Mouse (Mus musculus) heart, adult 8-10 months (tissue): ENCODE measurements around the gene Usp38. TPM values are rescaled to one million over a fixed set of nuclear protein-coding genes. Genes with fewer than 3 reads are reported as not detected.

Experiments used
- DNase-seq: peaks from one replicate; pipeline ENCODE4 v3.0.0; 2022; ENCODE audit warnings: low spot score
- total RNA-seq, 4 experiments: library from RNA; stranded (reverse); gene quantifications; 2 replicates each; pipeline ENCODE4 v1.2.4; 2022

Gene Usp38
- total RNA-seq, 4 experiments from 2014 or later: 16.6 to 18.5 (median 18.0) TPM

DNA sequence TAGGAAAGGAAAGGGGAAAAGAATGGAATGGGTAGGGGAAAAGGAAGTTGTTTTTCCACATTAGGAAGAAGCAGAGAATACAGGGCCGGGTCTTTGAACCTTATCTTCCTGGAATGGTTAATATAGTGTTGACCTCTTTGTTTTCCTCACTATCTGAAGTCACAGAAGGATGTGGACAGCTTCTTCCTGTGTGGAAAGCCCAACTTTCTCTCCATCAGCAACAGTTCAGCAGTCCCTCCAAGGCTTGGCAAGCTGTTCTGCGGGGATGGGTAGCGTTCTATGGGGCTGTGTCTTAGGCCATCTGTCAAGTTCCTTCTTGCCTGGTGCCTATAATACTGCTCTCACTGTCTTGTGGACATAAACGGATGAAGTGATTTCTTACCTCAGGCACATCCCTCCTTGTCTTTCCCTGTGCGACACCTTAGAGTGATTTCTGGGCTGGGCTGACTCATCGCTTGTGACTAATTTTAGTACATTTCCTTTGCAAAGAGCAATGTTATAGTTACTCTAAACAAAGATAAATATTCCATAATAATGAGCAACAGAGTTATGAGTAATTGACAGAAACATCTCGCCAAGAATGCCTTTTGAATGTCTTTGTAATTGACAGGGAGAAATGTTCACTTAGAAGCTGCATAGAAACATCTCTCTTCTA is 52.7 kb downstream of the Usp38 start:
- DNase-seq: no peak

DNA sequence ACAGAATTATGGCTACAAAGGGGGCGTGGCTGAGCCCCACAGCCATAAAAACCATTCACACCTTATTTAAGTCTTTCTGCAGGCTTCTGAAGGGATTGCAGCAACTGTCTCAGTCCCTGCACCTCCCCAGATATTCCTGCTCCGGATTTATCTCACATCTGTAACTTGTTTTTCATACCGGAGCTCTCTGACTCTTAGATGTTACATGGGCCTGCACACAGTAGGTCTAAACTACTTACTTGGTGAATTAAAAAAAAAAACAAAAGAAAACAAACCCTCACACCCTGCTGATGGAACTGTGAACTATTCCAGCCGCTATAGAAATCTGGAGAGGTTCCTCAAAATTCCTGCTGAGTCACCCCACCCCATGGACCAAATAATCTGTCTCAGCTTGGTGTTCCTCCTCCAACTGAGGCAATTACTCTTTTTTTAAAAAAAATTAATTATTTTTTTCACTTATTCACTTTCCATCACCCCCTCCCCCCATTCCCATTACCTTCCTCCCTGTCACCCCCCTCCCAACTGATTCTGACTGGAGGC is 53.6 kb downstream of the Usp38 start:
- no peak for DNase-seq

DNA sequence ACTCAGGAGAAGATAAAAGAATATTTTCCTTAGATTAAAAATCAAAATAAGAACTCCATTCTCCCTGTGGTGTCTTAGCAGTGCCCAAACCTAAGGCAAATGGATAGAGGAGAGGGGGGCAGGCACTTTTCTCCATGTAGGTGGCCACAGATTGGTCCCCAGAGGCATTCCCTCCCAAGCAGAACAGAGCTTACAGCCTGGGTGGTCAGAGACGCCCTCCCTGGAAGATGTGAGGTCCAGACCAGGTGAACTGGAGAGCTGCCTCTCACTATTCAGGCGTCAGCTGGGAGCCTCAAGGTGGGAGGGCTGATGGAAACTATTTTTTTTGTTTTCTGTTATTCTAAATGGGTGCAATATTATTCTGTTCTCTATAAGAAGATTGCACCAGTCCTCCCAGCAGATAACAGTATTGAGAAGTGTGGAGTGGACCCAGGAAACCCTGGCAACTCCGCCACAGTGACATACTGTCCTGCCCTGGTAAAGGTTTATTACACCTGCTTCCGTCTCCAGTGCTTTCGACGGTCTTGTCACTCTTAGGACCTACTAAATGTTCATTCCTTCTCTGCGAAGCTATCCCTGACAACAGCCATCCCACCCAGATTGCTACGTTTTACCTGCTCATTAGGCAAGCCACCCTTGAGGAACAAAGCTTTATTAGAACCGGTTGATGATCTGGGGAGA is 55.0 kb downstream of the Usp38 start:
- no peak for DNase-seq

DNA sequence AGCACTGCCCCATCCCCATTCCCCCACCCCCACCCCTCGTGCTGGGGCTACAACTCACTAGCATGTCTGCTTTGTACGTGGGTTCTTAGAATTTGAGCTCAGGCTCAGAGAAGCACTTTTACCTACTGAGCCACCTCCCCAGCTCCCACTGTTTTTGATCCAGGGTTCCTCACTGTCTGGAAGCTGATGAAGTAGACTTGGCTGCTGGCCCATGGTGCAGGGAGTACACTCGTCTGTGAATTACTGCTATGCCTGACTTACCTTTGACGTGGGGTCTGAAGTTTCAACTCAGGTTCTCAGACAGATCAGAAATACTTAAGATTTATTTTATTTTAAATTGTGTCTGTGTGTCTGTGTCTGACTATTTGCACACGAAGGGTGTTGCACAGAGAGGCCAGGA is 57.0 kb downstream of the Usp38 start:
- no peak for DNase-seq

DNA sequence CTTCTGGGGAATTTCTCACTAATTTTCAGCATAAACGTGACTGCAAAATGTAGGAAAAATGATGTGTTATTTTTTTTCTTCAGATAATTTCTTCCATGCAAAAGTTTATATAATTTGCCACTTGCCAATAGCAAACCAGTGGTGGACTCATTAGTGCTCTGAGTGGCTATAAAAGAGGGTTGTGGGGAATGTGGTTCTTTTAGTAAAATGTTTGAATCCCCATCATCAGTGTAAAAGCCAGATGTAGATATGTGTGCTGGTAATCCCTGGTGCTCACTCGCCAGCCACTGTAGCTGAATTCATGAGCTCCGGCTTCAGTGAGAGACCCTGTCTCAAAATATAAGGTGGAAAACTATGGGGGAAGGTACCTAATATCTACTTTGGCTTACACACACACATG is 61.8 kb downstream of the Usp38 start:
- DNase-seq: no peak

DNA sequence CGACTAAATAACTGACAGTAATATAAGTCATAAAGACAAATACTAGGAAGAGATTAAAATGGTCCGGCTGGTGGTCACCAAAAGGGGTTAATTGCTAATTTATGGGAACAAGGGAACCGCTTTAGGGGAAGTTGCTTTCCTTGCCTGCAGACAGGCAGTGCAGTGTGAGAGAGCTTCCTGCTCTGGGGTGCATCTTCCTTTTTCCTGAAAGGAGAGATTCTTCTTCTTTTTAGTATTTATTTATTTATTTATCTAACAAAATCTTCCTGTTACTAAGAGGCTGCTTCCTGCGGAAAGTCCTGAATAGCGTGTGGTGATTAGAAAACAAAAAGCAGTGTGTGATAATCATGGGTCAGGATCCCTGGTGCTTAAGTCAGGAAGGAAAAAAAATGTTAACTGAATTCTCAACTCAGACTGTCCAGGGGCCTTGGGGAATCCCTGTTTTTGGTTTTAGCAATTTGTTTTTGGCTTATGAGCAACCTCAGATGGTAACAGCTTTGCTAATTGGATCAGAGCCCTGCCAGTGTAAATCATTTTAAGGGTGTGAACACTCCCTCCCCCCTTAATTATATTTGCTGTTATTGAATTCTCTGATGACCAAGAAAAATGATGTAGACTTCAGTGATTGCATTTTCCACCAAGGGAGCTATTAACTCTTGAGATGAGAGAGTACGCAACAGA is 62.4 kb downstream of the Usp38 start:
- DNase-seq: peak; percentile 37

- no peak for DNase-seq
Measured at GRCm38 (mm10) chr8:80948405-80949183, 66.1 kb downstream of the Usp38 start.

DNA sequence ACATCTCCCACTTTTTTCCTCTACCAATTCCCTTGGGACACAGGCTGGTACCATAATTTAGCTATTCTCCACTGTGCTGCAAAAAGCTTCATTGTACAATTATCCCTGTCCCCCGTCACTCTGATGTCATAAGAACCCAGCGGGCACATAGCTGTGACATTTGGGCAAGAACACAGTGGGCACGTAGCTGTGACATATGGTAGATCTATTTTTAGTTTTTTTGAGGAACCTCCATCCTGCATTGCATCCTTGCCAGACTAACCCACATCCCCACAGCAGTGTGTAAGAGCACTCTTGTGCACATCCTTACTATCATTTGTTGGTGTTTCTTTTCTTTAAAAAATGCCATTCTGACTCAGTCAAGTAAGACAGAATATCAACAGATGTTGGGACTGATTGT is 71.0 kb downstream of the Usp38 start:
- DNase-seq: no peak

DNA sequence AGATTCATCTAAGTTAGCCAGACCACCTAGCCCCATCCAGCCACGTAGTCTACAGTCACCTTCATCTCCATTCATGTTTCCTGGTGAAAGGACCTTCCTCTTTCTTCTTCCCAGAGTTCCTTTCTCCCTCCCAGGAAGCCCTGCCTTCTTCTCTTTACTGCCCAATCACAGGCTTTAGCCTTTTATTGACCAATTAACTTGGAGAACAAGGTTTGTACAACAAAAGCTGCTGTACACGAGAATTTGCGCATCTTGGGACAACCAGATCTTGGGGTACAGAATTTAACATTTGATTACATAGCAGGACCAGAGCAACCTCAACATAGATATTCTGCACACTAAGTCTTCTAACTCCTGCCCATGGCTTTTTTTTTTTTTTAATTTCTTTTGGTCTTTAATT is 73.1 kb downstream of the Usp38 start:
- no peak for DNase-seq

DNA sequence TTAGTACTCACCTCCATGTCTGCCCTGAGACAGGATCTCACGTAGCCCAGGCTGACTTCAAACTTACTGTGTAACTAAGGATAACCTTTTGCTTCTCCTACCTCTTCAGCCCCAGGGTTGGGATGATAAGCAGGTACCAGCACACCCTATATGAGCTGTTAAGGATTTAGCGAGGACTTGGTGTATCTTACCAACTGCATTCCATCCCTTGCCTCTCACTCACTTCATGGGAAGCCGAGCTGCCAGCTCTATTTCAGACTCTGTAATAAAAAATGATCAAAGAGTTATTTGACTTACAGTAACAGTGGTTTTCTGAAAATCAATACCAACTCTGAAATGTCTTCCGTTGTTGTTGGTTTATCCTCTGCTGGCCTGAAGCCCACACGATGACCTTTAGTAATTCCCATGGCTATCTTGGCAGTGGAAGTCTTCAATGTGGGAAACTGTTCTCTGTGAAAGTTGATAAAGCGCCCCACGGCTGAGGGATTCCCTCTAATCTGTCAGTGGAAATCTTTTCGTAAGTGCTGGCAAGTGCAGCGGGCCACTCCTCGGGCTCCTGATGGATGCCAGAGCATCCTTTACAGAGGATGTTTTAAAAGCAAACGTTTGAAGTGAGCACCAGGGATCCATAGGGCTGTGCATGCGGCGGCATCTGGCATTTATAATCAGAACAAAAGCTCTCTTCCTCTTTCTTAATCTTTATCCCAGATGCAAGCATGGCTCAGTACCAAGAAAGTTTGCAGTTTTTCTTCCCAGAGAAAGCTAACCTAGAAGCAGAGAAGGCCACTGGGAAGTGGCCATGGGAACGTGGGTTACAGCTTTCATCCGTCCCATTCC is 76.7 kb downstream of the Usp38 start:
- DNase-seq: peak; percentile 71

Other genes starting within 250 kb of the Usp38 start
- 10 to 100 TPM; 33.6 to 43.1 (median 40.6) TPM for gene Gab1, start 134.4 kb downstream of the Usp38 start, total RNA-seq